Mouse (Mus musculus): ENCODE data around the gene Trp53bp2. TPM values are rescaled to one million over a fixed set of nuclear protein-coding genes. Genes with fewer than 3 reads are reported as not detected.

The Trp53bp2 gene
- polyA plus RNA-seq (2016; fragmentation: Nextera tagmentation; extraction: Ambion mirVana), result 34.3 and 37.1 TPM in 2 replicates

- Histone ChIP-seq H3K27ac (peak within 1 kb of the TSS; percentile 99), H3K36me3 (no peaks in the 10 kb centered on the region), H3K4me3 (peak within 1 kb of the TSS; percentile 94), H3K27me3 (ENCODE audit: low read depth, poor library complexity, severe bottlenecking) (no peaks in the 10 kb centered on the region), H3K9me3 (replicated peaks) (no peaks in the 10 kb centered on the region), H3K4me1 (peaks cover 46% of the 10 kb centered on the region)
- peak; percentile 100 for DNase-seq (ENCODE audit: low spot score)
- WGBS, result under 1% methylated on average over 65 of the region's 71 CpGs
These were observed at the start of gene Trp53bp2 for GRCm38 (mm10) chr1:182408684-182409327. Gene Trp53bp2, plus strand, starts transcription at chr1:182409172.

- WGBS, result 88% methylated on average over 5 of the region's 5 CpGs
- no peak for DNase-seq (ENCODE audit: low spot score)
- no peaks in the 10 kb centered on the region for H3K9me3 ChIP-seq (replicated peaks)
- no peak overlapping the region for H3K4me3 ChIP-seq
- no peaks in the 10 kb centered on the region for H3K36me3 ChIP-seq
- H3K27ac ChIP-seq, result no peak overlapping the region
- H3K4me1 ChIP-seq, result 0 out of 2 replicates have a peak, but pooled peaks cover 2% of the 10 kb centered on the region
- no peaks in the 10 kb centered on the region for H3K27me3 ChIP-seq (ENCODE audit: low read depth, poor library complexity, severe bottlenecking)
These were observed 46.3 kb upstream of the Trp53bp2 start for GRCm38 (mm10) chr1:182362703-182363102.

- H3K9me3 ChIP-seq (replicated peaks), result no peaks in the 10 kb centered on the region
- H3K36me3 ChIP-seq, result no peaks in the 10 kb centered on the region
- 78% methylated on average over 12 of the region's 12 CpGs for WGBS
- H3K27me3 ChIP-seq (ENCODE audit: low read depth, poor library complexity, severe bottlenecking), result no peaks in the 10 kb centered on the region
- H3K4me1 ChIP-seq, result peaks cover 11% of the 10 kb centered on the region
- H3K27ac ChIP-seq, result no peak overlapping the region
- H3K4me3 ChIP-seq, result no peak overlapping the region
- no peak for DNase-seq (ENCODE audit: low spot score)
These were observed 45.1 kb upstream of the Trp53bp2 start for GRCm38 (mm10) chr1:182363683-182364404.

GRCm38 (mm10) chr1:182368309-182368708 is 40.7 kb upstream of the Trp53bp2 start:
- H3K36me3 ChIP-seq, result no peaks in the 10 kb centered on the region
- H3K9me3 ChIP-seq (replicated peaks), result no peaks in the 10 kb centered on the region
- H3K27me3 ChIP-seq (ENCODE audit: low read depth, poor library complexity, severe bottlenecking), result no peaks in the 10 kb centered on the region
- no peak overlapping the region for H3K27ac ChIP-seq
- WGBS, result 76% methylated on average over 7 of the region's 7 CpGs
- peaks cover 16% of the 10 kb centered on the region for H3K4me1 ChIP-seq
- DNase-seq (ENCODE audit: low spot score), result no peak
- H3K4me3 ChIP-seq, result no peak overlapping the region

GRCm38 (mm10) chr1:182368782-182369181 is 40.2 kb upstream of the Trp53bp2 start:
- Histone ChIP-seq H3K27me3 (ENCODE audit: low read depth, poor library complexity, severe bottlenecking) (no peaks in the 10 kb centered on the region), H3K4me1 (peaks cover 19% of the 10 kb centered on the region), H3K9me3 (replicated peaks) (no peaks in the 10 kb centered on the region), H3K27ac (no peak overlapping the region), H3K4me3 (no peak overlapping the region), H3K36me3 (no peaks in the 10 kb centered on the region)
- WGBS, result 54% methylated on average over 8 of the region's 8 CpGs
- no peak for DNase-seq (ENCODE audit: low spot score)

- Histone ChIP-seq H3K27me3 (ENCODE audit: low read depth, poor library complexity, severe bottlenecking) (no peaks in the 10 kb centered on the region), H3K27ac (no peak overlapping the region), H3K4me1 (peaks cover 19% of the 10 kb centered on the region), H3K36me3 (no peaks in the 10 kb centered on the region), H3K9me3 (replicated peaks) (no peaks in the 10 kb centered on the region), H3K4me3 (no peak overlapping the region)
- DNase-seq (ENCODE audit: low spot score), result no peak
- 84% methylated on average over 4 of the region's 4 CpGs for WGBS
These were observed 39.5 kb upstream of the Trp53bp2 start for GRCm38 (mm10) chr1:182369435-182369834.

GRCm38 (mm10) chr1:182371891-182372290 is 37.1 kb upstream of the Trp53bp2 start:
- WGBS, result 86% methylated on average over 8 of the region's 8 CpGs
- Histone ChIP-seq H3K27me3 (ENCODE audit: low read depth, poor library complexity, severe bottlenecking) (no peaks in the 10 kb centered on the region), H3K36me3 (no peaks in the 10 kb centered on the region), H3K27ac (no peak overlapping the region), H3K9me3 (replicated peaks) (no peaks in the 10 kb centered on the region), H3K4me3 (no peak overlapping the region), H3K4me1 (peaks cover 19% of the 10 kb centered on the region)
- DNase-seq (ENCODE audit: low spot score), result no peak

GRCm38 (mm10) chr1:182376221-182376620 is 32.8 kb upstream of the Trp53bp2 start:
- no peak overlapping the region for H3K27ac ChIP-seq
- WGBS, result 38% methylated on average over 8 of the region's 8 CpGs
- no peaks in the 10 kb centered on the region for H3K27me3 ChIP-seq (ENCODE audit: low read depth, poor library complexity, severe bottlenecking)
- 0 out of 2 replicates have a peak, but pooled peaks cover 3% of the 10 kb centered on the region for H3K4me1 ChIP-seq
- DNase-seq (ENCODE audit: low spot score), result no peak
- no peak overlapping the region for H3K4me3 ChIP-seq
- no peaks in the 10 kb centered on the region for H3K36me3 ChIP-seq
- H3K9me3 ChIP-seq (replicated peaks), result no peaks in the 10 kb centered on the region

- Histone ChIP-seq H3K27ac (no peak overlapping the region), H3K27me3 (ENCODE audit: low read depth, poor library complexity, severe bottlenecking) (no peaks in the 10 kb centered on the region), H3K4me3 (no peak overlapping the region), H3K9me3 (replicated peaks) (no peaks in the 10 kb centered on the region), H3K4me1 (0 out of 2 replicates have a peak, but pooled peaks cover 3% of the 10 kb centered on the region), H3K36me3 (no peaks in the 10 kb centered on the region)
- no peak for DNase-seq (ENCODE audit: low spot score)
- WGBS, result 90% methylated on average over 7 of the region's 7 CpGs
These were observed 32.1 kb upstream of the Trp53bp2 start for GRCm38 (mm10) chr1:182376826-182377225.

GRCm38 (mm10) chr1:182377519-182377918 is 31.5 kb upstream of the Trp53bp2 start:
- 0 out of 2 replicates have a peak, but pooled peaks cover 3% of the 10 kb centered on the region for H3K4me1 ChIP-seq
- H3K4me3 ChIP-seq, result no peak overlapping the region
- no peaks in the 10 kb centered on the region for H3K9me3 ChIP-seq (replicated peaks)
- no peak for DNase-seq (ENCODE audit: low spot score)
- H3K27me3 ChIP-seq (ENCODE audit: low read depth, poor library complexity, severe bottlenecking), result no peaks in the 10 kb centered on the region
- H3K27ac ChIP-seq, result no peak overlapping the region
- H3K36me3 ChIP-seq, result no peaks in the 10 kb centered on the region
- WGBS, result 83% methylated on average over 6 of the region's 6 CpGs

GRCm38 (mm10) chr1:182378205-182378835 is 30.7 kb upstream of the Trp53bp2 start:
- H3K27me3 ChIP-seq (ENCODE audit: low read depth, poor library complexity, severe bottlenecking), result no peaks in the 10 kb centered on the region
- 0 out of 2 replicates have a peak, but pooled peaks cover 3% of the 10 kb centered on the region for H3K4me1 ChIP-seq
- 82% methylated on average over 11 of the region's 11 CpGs for WGBS
- no peak overlapping the region for H3K27ac ChIP-seq
- no peak overlapping the region for H3K4me3 ChIP-seq
- H3K9me3 ChIP-seq (replicated peaks), result no peaks in the 10 kb centered on the region
- DNase-seq (ENCODE audit: low spot score), result no peak
- no peaks in the 10 kb centered on the region for H3K36me3 ChIP-seq

- Histone ChIP-seq H3K9me3 (replicated peaks) (no peaks in the 10 kb centered on the region), H3K4me3 (no peak overlapping the region), H3K27ac (no peak overlapping the region), H3K27me3 (ENCODE audit: low read depth, poor library complexity, severe bottlenecking) (no peaks in the 10 kb centered on the region), H3K4me1 (no peaks in the 10 kb centered on the region), H3K36me3 (no peaks in the 10 kb centered on the region)
- DNase-seq (ENCODE audit: low spot score), result no peak
- WGBS, result 84% methylated on average over 7 of the region's 7 CpGs
These were observed 30.1 kb upstream of the Trp53bp2 start for GRCm38 (mm10) chr1:182378876-182379275.

GRCm38 (mm10) chr1:182380683-182381082 is 28.3 kb upstream of the Trp53bp2 start:
- Histone ChIP-seq H3K27me3 (ENCODE audit: low read depth, poor library complexity, severe bottlenecking) (no peaks in the 10 kb centered on the region), H3K9me3 (replicated peaks) (no peaks in the 10 kb centered on the region), H3K27ac (no peak overlapping the region), H3K4me3 (no peak overlapping the region), H3K36me3 (no peaks in the 10 kb centered on the region), H3K4me1 (no peaks in the 10 kb centered on the region)
- 85% methylated on average over 7 of the region's 7 CpGs for WGBS
- no peak for DNase-seq (ENCODE audit: low spot score)

Data from limb, embryonic 10.5 days (tissue).